Mouse (Mus musculus) lung, postnatal 0 days (tissue): ENCODE data around the gene Wiz. TPM values are rescaled to one million over a fixed set of nuclear protein-coding genes. Genes with fewer than 3 reads are reported as not detected.

Experiments used
- ATAC-seq: fragments of 200-750 bp; cut with Nextera tagmentation; 2 replicates; pipeline ENCODE4 v1.8.0; 2017; ENCODE audit warnings: moderate library complexity
- DNase-seq: peaks from one replicate; pipeline ENCODE4 v3.0.0-alpha.2; 2016; ENCODE audit warnings: low spot score
- H3K27ac ChIP-seq: fragments of 300-500 bp; sonication (generic); 2 replicates; pipeline ENCODE4 v1.5.1; 2014; ENCODE audit warnings: antibody characterized with exemption, mild to moderate bottlenecking, low read length, mixed read lengths
- H3K27me3 ChIP-seq: fragments of 300-500 bp; sonication (generic); replicated peaks from 2 replicates; pipeline ENCODE4 v1.6.1; 2014; ENCODE audit warnings: low read length, mixed read lengths; ENCODE audit not compliant: insufficient read depth
- H3K36me3 ChIP-seq: fragments of 300-500 bp; sonication (generic); 2 replicates; pipeline ENCODE4 v1.6.1; 2014; ENCODE audit warnings: low read length, mixed read lengths; ENCODE audit not compliant: insufficient read depth
- H3K4me1 ChIP-seq: fragments of 300-500 bp; sonication (generic); 2 replicates; pipeline ENCODE4 v1.6.1; 2014; ENCODE audit warnings: antibody characterized with exemption, low read depth, low read length, mixed read lengths; ENCODE audit not compliant: insufficient read depth
- H3K4me2 ChIP-seq: fragments of 300-500 bp; sonication (generic); replicated peaks from 2 replicates; pipeline ENCODE4 v1.6.1; 2014; ENCODE audit warnings: low read depth, mild to moderate bottlenecking, low read length, moderate library complexity, mixed read lengths
- H3K4me3 ChIP-seq: fragments of 300-500 bp; sonication (generic); 2 replicates; pipeline ENCODE4 v1.5.1; 2014; ENCODE audit warnings: low read depth, low read length
- H3K9ac ChIP-seq: fragments of 300-500 bp; sonication (generic); replicated peaks from 2 replicates; pipeline ENCODE4 v1.6.1; 2014; ENCODE audit warnings: low read depth, mild to moderate bottlenecking
- H3K9me3 ChIP-seq: fragments of 300-500 bp; sonication (generic); 2 replicates; pipeline ENCODE4 v1.6.1; 2016; ENCODE audit warnings: low read length, mixed read lengths
- CTCF ChIP-seq: IDR thresholded peaks from 2 replicates; pipeline ENCODE4 v1.5.1; 2016; ENCODE audit warnings: antibody characterized with exemption, mild to moderate bottlenecking
- EP300 ChIP-seq: IDR thresholded peaks from 2 replicates; pipeline ENCODE4 v1.6.1; 2016; ENCODE audit warnings: antibody characterized with exemption, mild to moderate bottlenecking, control low read depth
- WGBS: fragments of 180-500 bp; shearing (Covaris S2); extraction: QIAGEN DNeasy Blood & Tissue Kit; methylation state at CpG from one replicate; pipeline ENCODE4 v1.1.7; 2014; 5-methylcytosine and 5-hydroxymethylcytosine counted together
- polyA plus RNA-seq: library from polyadenylated mRNA; unstranded; fragments of >200 nt; fragmentation: Nextera tagmentation; extraction: Ambion mirVana; gene quantifications from 2 replicates; pipeline ENCODE4 v1.2.1, GENCODE M21; 2015

Gene Wiz
- polyA plus RNA-seq, 1 experiment from 2014 or later = 12.1 TPM

DNA sequence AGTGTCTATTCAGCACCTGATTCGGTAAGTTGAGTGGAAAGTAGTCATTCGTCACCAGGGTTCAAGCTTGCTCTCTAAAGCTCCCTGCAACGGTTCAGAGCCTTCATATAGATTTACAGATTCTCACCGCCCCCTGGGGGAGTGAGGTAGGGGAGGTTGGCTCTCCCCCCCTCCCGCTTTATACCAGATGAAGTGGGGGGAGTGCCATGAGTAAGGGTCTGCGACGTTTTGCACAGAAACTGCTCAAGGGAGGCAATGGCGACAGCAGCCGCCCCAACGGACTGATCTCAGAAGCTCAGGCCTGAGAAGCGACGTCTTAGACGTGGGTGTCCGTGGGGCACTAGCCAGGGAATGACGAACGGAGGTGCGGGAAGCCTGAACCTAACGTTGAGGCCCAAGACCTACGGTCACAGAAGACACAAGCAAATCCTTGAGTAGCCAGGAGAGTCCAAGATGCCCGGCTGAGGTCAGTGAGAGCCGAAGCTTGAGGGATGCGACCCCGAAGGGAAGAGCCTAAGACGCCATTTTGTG, 39.3 kb downstream of the Wiz start:
- DNase-seq (peak; percentile 28), ATAC-seq (peak; percentile 16)
- peaks cover 4% of the 10 kb centered on the region; the same call in 1 of the 2 replicates for H3K4me1 ChIP-seq
- peak overlapping the region; percentile 87 for H3K27ac ChIP-seq
- H3K9ac ChIP-seq = peak overlapping the region; percentile 86
- under 1% methylated on average over 24 of the region's 24 CpGs for WGBS
- H3K4me2 ChIP-seq = peak overlapping the region; percentile 96
- peak overlapping the region; percentile 92 for H3K4me3 ChIP-seq
- peaks cover 7% of the 10 kb centered on the region; the same call in 1 of the 2 replicates for H3K36me3 ChIP-seq
- TF ChIP-seq CTCF = peak; percentile 17; the same call in 1 of the 2 replicates
- TF ChIP-seq EP300 = no peak
- H3K27me3 ChIP-seq = no peaks in the 10 kb centered on the region
- no peaks in the 10 kb centered on the region for H3K9me3 ChIP-seq

DNA sequence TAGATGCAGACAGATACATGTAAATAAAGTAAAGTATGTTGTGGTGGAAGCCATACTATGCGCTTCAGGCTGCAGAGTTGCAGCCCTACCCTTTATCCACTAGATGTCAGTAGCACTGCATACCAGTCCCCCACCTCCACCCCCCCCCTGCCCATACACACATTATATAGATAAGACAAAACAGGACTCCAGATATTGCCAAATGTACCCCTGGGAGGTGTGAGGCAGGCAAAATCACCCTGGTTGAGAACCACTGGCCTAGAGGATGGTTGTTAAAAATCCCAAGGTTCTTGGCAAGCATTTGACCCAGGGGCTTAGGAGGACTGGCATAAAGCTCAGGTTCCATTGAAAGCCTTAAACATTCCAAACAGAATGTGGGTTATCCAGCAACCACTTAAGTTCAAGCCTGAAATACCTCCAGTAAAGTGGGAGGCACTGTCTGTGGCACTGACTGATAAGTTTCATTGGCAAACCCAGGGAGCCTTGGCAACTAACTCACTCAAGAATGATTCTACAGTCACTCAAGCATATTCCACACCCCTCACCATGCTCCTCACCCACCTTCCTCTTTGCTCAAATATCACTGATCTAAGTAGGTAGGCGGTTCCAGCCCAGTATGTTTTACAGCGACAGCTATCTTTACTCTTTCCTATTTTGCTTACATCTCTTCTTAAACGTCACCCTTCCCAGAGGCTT, 40.1 kb downstream of the Wiz start:
- 5% methylated on average over 4 of the region's 4 CpGs for WGBS
- peak; percentile 27; the same call in 1 of the 2 replicates for ATAC-seq

DNA sequence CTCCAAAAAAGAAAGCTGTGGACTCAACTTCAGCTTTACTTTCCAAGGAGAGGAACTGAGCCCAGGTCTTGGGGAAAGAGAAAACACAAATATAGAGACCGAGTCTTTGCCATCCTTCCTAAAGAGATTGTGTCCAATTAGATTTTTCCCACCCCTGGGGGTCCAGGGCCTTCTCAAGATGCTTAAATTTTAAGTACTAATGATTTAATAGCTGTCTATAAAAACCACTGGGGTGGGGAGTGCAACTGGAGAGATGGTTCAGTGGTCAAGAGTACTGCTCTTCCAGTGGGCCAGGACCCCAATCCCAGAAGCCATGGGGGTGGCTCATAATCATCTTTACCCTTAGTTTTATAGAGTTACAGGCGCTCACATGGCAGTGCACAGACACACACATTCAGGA, 40.8 kb downstream of the Wiz start:
- Histone ChIP-seq H3K9me3 (no peaks in the 10 kb centered on the region), H3K4me1 (peaks cover 4% of the 10 kb centered on the region; the same call in 1 of the 2 replicates), H3K27ac (no peak overlapping the region), H3K4me3 (no peak overlapping the region), H3K27me3 (no peaks in the 10 kb centered on the region), H3K4me2 (no peak overlapping the region), H3K9ac (no peak overlapping the region), H3K36me3 (no peaks in the 10 kb centered on the region; the same call in 1 of the 2 replicates)
- no peak for TF ChIP-seq EP300
- no peak for TF ChIP-seq CTCF
- WGBS = 80% methylated on average over 2 of the region's 2 CpGs
- DNase-seq (no peak), ATAC-seq (no peak)

More for the DNA sequence above, 40.1 kb downstream of the Wiz start:
- TF ChIP-seq CTCF = peak; percentile 93
- 0 out of 2 replicates have a peak, but pooled peaks have one; percentile 10 for TF ChIP-seq EP300
- Histone ChIP-seq H3K27ac (peak overlapping the region; percentile 87), H3K9ac (peak overlapping the region; percentile 86; the same call in 1 of the 2 replicates), H3K36me3 (no peaks in the 10 kb centered on the region; the same call in 1 of the 2 replicates), H3K4me1 (peaks cover 4% of the 10 kb centered on the region; the same call in 1 of the 2 replicates), H3K4me2 (peak overlapping the region; percentile 96), H3K4me3 (peak overlapping the region; percentile 92), H3K27me3 (no peaks in the 10 kb centered on the region), H3K9me3 (no peaks in the 10 kb centered on the region)
- DNase-seq = peak; percentile 72

GRCm38 (mm10) chr17:32341102-32341501, 48.1 kb downstream of the Wiz start:
- no peaks in the 10 kb centered on the region for H3K27me3 ChIP-seq
- DNase-seq (no peak), ATAC-seq (no peak)
- H3K4me1 ChIP-seq = no peaks in the 10 kb centered on the region
- peaks cover 10% of the 10 kb centered on the region for H3K36me3 ChIP-seq
- no peak overlapping the region for H3K9ac ChIP-seq
- TF ChIP-seq CTCF (no peak), EP300 (no peak)
- H3K4me2 ChIP-seq = no peak overlapping the region
- no peak overlapping the region for H3K4me3 ChIP-seq
- H3K27ac ChIP-seq = no peak overlapping the region
- no peaks in the 10 kb centered on the region for H3K9me3 ChIP-seq
- WGBS = 83% methylated on average over 1 of the region's 1 CpGs

- no peak overlapping the region for H3K9ac ChIP-seq
- peaks cover 18% of the 10 kb centered on the region for H3K36me3 ChIP-seq
- WGBS = 76% methylated on average over 1 of the region's 1 CpGs
- no peaks in the 10 kb centered on the region for H3K9me3 ChIP-seq
- H3K4me2 ChIP-seq = no peak overlapping the region
- H3K4me3 ChIP-seq = no peak overlapping the region
- DNase-seq = no peak
- H3K4me1 ChIP-seq = no peaks in the 10 kb centered on the region
- H3K27ac ChIP-seq = no peak overlapping the region
- H3K27me3 ChIP-seq = no peaks in the 10 kb centered on the region
- ATAC-seq = no peak
- TF ChIP-seq EP300 (no peak), CTCF (no peak)
Measured at GRCm38 (mm10) chr17:32340110-32340509, 49.1 kb downstream of the Wiz start.

DNA sequence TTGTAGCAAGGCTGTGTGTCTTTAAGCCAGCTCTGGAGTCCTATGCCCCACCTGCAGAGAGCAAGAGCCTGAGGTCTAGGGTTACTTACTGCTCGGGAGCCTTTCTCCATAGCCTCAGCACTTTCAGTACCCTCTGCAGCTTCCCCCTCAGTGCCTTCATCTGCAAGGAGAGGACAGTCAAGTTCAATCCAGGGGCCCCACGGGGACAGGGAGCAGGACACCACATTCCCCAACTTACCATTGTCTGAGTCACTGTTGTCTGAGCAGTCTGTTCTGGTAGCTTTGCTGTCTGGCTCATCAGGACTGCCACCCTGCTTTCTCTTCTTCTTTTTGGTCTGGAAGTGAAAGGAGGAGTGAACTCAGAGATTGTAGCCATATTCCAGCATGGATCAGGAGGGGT, 53.4 kb downstream of the Wiz start:
- H3K4me3 ChIP-seq = no peak overlapping the region
- DNase-seq = no peak
- no peak overlapping the region for H3K4me2 ChIP-seq
- H3K27me3 ChIP-seq = no peaks in the 10 kb centered on the region
- H3K36me3 ChIP-seq = peaks cover 52% of the 10 kb centered on the region
- WGBS = 79% methylated on average over 2 of the region's 2 CpGs
- no peak for TF ChIP-seq EP300
- TF ChIP-seq CTCF = no peak
- no peaks in the 10 kb centered on the region for H3K9me3 ChIP-seq
- no peak for ATAC-seq
- no peak overlapping the region for H3K27ac ChIP-seq
- no peaks in the 10 kb centered on the region for H3K4me1 ChIP-seq
- H3K9ac ChIP-seq = no peak overlapping the region
